Mouse (Mus musculus) frontal cortex, adult 2 months (tissue): Measurements from ENCODE around the gene Dok3. TPM values are rescaled to one million over a fixed set of nuclear protein-coding genes. Genes with fewer than 3 reads are reported as not detected.
A peak's percentile ranks its signal among the peaks of the same experiment; 100 is the strongest.

Experiments used
- DNase-seq, 2 experiments: peaks; one replicate each; pipeline ENCODE4 v3.0.0; 2022; ENCODE audit warnings: low spot score in 1 of 2; ENCODE audit errors: extremely low spot score in 1 of 2
- polyA plus RNA-seq: library from polyadenylated mRNA; depleted of rRNA; stranded (reverse); fragments of >200 nt; gene quantifications from 2 replicates; pipeline ENCODE4 v1.2.3, GENCODE M21; 2012; rRNA removed

The Dok3 gene
- polyA plus RNA-seq, 1 experiment = 14.7 TPM

GRCm38 (mm10) chr13:55483071-55483470, 46.0 kb downstream of the Dok3 start:
- DNase-seq = no peak

GRCm38 (mm10) chr13:55482542-55482941, 46.6 kb downstream of the Dok3 start:
- no peak for DNase-seq

- DNase-seq = no peak
Measured at GRCm38 (mm10) chr13:55479929-55480328, 49.2 kb downstream of the Dok3 start.

- DNase-seq = no peak
Measured at GRCm38 (mm10) chr13:55479008-55479407, 50.1 kb downstream of the Dok3 start.

GRCm38 (mm10) chr13:55478036-55478435, 51.1 kb downstream of the Dok3 start:
- DNase-seq = peak in 1 of 2 experiments; percentile 75

GRCm38 (mm10) chr13:55477492-55477891, 51.6 kb downstream of the Dok3 start:
- DNase-seq = no peak

GRCm38 (mm10) chr13:55476256-55476655, 52.8 kb downstream of the Dok3 start:
- no peak for DNase-seq

- DNase-seq = no peak
Measured at GRCm38 (mm10) chr13:55475750-55476149, 53.3 kb downstream of the Dok3 start.

GRCm38 (mm10) chr13:55474621-55475069, 54.5 kb downstream of the Dok3 start:
- peak in 1 of 2 experiments; percentile 82 for DNase-seq

- no peak for DNase-seq
Measured at GRCm38 (mm10) chr13:55473961-55474360, 55.1 kb downstream of the Dok3 start.

Other genes with a start within 250 kb of the Dok3 start
- 145 and 163 TPM in 2 replicates for gene Prelid1, start 208.8 kb downstream of the Dok3 start, polyA plus RNA-seq
- 142 and 148 TPM in 2 replicates for gene Rab24, start 207.3 kb downstream of the Dok3 start, polyA plus RNA-seq
- 1.3 and 1.5 TPM in 2 replicates for gene Mxd3, start 199.5 kb downstream of the Dok3 start, polyA plus RNA-seq
- gene Lman2, start 166.5 kb downstream of the Dok3 start, polyA plus RNA-seq = 52.9 and 57.3 TPM in 2 replicates
- gene Rgs14, start 159.6 kb downstream of the Dok3 start, polyA plus RNA-seq = 32.8 and 44.1 TPM in 2 replicates
- gene Slc34a1, start 131.1 kb downstream of the Dok3 start, polyA plus RNA-seq = 0.54 and 0.55 TPM in 2 replicates
- 0.34 and 0.42 TPM in 2 replicates for gene Pfn3, start 114.1 kb downstream of the Dok3 start, polyA plus RNA-seq
- 0.57 and 0.82 TPM in 2 replicates for gene F12, start 102.5 kb downstream of the Dok3 start, polyA plus RNA-seq
- 70.6 and 74.3 TPM in 2 replicates for gene Grk6, start 84.2 kb downstream of the Dok3 start, polyA plus RNA-seq
- 67.1 and 81.0 TPM in 2 replicates for gene Prr7, start 65.0 kb downstream of the Dok3 start, polyA plus RNA-seq
- gene Dbn1, start 41.2 kb downstream of the Dok3 start, polyA plus RNA-seq = 366 and 391 TPM in 2 replicates
- 174 and 242 TPM in 2 replicates for gene Pdlim7, start 15.6 kb downstream of the Dok3 start, polyA plus RNA-seq
- gene Ddx41, start 7.4 kb upstream of the Dok3 start, polyA plus RNA-seq = 83.9 and 92.8 TPM in 2 replicates
- 171 and 177 TPM in 2 replicates for gene Fam193b, start 41.8 kb upstream of the Dok3 start, polyA plus RNA-seq
- gene Tmed9, start 44.4 kb upstream of the Dok3 start, polyA plus RNA-seq = 97.8 and 113 TPM in 2 replicates
- 30.3 and 33.1 TPM in 2 replicates for gene B4galt7, start 70.6 kb upstream of the Dok3 start, polyA plus RNA-seq
- gene Caml, start 93.7 kb upstream of the Dok3 start, polyA plus RNA-seq = 67.9 and 74.5 TPM in 2 replicates
- gene Ddx46, start 105.7 kb upstream of the Dok3 start, polyA plus RNA-seq = 51.7 and 54.2 TPM in 2 replicates
- gene B230219D22Rik, start 163.8 kb upstream of the Dok3 start, polyA plus RNA-seq = 63.2 and 66.6 TPM in 2 replicates
- gene Txndc15, start 185.4 kb upstream of the Dok3 start, polyA plus RNA-seq = 63.7 and 67.2 TPM in 2 replicates
- 28.2 and 30.1 TPM in 2 replicates for gene Pcbd2, start 198.1 kb upstream of the Dok3 start, polyA plus RNA-seq